Mouse (Mus musculus) brain, adult 2 months (tissue): ENCODE results near the gene Gdap2.

Experiments
- DNase-seq: peaks from one replicate; pipeline ENCODE4 v3.0.0; 2011; ENCODE audit warnings: low read depth, low spot score

Gdap2 gene

DNA sequence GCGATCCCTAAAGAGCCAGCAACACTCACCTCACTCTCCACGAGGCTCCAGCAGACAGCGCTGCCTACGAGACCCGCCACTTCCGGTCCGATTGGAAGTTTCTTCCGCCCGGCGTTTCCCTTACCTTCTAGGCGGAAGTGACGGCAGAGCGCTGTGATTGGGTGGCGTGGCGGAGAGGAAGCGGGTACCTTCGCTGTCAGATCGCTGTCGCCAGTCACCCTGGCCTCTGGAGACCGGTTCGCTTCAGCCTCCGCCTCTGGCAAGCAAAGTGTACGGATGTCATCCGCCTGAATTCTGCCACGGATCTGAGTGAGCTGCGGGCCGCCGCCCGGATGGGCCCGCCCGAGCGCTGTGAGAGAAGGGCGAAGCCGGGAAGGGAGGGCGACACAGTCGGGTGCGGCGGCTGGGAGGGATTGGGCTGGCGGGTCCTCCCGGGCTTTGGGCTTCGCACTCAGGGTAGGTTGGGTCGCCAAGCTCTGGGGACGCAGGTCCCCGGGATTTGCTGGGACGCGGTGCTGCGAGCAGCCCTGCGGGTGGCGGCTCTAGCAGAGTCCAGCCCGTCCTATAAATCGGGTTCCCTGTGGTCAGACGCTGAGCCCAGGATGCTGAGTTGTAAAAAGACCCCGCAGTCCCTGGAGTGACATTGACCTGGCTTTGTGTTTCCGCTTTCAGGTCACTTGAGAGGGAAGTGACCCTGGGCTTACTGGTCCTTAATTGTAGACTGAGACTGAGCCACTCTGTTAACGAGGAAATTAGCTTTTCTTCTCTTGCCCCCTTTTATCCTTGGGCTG is at the start of gene Gdap2, which contains the start of gene Wdr3:
Gdap2 (plus strand) TSS at position 67 of the 791 bp plus-strand sequence.
Wdr3 (minus strand) TSS at position 93 of the 791 bp plus-strand sequence.
- peak; percentile 98 for DNase-seq

DNA sequence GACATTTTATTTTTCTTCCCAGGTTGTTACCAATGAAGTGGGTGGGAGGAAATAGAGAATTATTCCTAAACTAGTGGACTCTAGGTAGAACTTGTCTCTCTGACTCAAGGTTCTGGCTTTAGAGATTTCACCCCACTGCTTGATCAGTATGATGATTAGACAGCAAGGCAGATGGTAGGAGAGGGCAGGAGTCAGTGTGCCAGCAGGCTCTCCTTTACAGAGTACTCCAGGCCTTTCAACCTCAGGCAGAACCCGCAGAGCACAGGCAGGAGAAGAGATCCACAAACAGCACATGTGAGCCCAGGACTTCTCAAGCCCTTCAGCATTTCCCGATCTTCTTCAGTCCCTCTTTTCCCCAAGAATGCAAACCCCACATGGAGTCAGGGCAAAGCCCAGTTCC is 43.5 kb upstream of the Gdap2 start:
- DNase-seq, result peak; percentile 85

DNA sequence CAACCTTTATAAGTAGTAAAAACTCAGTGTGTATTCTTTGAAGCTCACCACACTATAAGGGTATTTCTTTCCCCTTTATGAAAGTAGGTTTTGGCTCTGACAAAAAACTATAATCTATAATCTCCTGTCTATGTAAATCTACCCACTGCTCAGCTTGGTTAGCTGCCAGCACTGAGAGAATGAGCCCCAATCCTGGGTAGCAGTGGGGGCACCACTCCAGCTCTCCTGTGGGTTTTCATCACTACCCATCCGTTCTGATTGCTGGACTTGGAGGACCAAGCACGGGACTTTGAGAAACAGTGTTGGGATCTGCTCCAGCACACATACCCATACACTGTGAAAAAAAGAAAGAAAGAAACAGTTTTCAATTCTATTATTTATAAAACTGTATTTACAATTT is 40.2 kb upstream of the Gdap2 start:
- DNase-seq, result peak; percentile 51

- peak; percentile 17 for DNase-seq
Observed at GRCm38 (mm10) chr3:100122445-100122844, 39.7 kb upstream of the Gdap2 start.

DNA sequence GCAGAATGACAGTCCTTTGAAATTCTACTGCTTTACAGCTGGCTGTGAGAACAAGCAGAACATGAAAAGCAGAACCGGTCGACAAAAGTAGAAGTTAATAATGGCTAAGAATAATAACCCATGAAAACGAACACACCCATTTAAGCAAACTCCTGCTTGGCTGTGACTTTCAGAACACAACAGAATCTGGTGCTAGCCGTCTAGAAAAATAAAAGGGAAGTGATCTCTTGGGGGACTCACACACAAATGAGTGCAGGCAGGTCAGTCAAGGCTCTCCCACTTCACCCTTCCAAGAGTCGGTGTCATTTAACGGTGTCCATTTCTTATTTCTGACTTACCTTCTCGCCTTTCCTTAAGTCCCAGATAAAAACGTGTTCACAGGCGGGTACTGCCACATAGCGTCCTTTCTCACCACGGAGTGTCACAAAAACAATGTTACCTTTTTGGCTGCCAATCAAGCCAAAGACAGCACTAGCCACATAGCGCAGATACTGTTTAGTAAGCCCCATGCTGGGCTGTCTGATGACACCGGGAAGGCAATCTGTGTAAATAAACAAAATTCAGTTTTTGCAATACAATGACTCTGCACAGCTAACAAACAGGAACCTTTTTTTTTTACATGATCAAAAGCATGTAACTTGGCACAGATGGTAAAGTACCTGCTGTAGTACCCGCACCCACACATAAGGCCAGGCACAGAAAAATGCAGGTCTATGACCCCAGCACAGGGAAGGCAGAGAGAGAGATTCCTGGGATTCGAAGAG is 1.3 kb upstream of the Gdap2 start:
- no peak for DNase-seq

- no peak for DNase-seq
Observed at GRCm38 (mm10) chr3:100161665-100162314, 391 bp upstream of the Gdap2 start.

DNA sequence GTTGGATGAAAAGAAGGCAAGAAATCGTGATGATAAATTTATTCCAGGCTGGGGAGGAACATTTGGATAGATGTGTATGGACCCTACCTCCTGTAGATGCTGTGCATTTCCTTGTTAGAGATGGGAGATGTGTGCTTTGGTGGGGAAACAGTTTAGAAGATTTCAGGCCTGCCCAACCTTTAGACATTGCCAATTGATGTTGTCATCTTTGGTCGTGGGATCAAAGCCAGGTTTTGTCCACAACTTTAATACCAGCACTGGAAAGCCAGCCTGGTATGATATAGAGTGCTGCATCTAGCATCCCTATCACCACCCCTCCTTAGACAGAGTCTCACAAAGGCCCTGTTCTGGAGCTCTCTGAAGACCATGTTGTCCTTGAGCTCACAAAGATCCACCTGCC is 1.4 kb downstream of the Gdap2 start:
- no peak for DNase-seq

GRCm38 (mm10) chr3:100164991-100165390 is 2.8 kb downstream of the Gdap2 start:
- DNase-seq, result no peak

- no peak for DNase-seq
Observed at GRCm38 (mm10) chr3:100176031-100176430, 13.8 kb downstream of the Gdap2 start.

GRCm38 (mm10) chr3:100180471-100180870 is 18.3 kb downstream of the Gdap2 start:
- no peak for DNase-seq

DNA sequence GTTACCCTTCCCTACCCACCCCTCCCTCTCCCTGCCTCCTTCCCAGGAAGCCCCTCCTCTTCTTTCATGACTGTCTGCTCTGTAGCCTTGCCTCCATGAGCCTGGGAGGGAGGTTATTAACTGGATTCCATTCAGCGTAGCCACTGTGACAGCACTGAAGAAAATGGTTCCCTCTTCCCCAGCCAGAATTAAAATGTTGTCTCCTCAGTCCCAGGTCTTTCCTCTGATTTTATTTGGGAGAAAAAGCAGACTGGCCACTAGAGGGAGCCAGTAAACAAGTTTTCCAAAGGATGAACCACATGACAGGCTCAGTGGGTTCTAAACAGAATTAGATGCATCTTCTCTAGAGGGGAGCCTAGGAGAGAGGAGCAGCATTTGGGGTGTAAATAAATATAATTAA is 27.3 kb downstream of the Gdap2 start:
- peak; percentile 86 for DNase-seq

DNA sequence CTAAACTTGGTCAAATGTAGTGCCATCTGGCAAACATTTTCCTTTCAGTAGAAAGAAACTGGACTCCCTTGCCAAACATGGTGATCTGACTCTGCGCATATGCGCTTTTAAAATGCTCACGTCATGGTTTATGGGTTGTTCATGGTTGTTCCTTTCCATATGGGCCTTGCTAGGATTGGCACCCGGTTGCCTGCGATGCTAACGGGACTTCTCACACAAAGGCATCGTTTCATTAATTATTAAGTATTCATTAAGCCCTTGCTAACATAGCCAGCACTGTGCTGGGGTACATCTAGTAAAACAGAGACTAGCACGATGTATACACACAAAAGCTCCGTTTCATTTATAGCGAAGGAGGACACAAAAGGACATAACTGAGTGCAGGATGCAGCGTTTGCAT is 27.7 kb downstream of the Gdap2 start:
- DNase-seq, result no peak

- DNase-seq, result no peak
Observed at GRCm38 (mm10) chr3:100194210-100194609, 32.0 kb downstream of the Gdap2 start.

GRCm38 (mm10) chr3:100201554-100201953 is 39.4 kb downstream of the Gdap2 start:
- DNase-seq, result peak; percentile 72

GRCm38 (mm10) chr3:100206973-100207372 is 44.8 kb downstream of the Gdap2 start:
- no peak for DNase-seq

DNA sequence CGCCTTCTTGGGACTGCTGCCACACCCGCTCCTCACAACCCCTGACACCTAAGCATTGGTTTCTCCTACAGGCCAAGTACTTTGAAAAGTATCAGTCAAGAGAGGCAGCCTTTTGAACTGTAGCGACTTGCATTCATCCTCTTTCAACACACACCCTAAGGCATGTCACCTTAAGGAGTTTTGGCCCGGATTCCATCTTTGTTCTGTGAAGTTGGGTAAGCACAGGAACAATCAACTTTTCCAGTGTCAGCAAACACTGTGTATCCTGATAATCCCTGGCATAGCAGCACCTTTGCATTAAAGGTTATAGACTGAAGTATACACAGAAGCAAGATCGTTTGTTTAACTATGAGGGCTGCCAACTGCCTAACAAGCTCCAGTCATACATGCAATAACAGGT is 53.3 kb downstream of the Gdap2 start:
- DNase-seq, result no peak

- DNase-seq, result no peak
Observed at GRCm38 (mm10) chr3:100225326-100225959, 63.3 kb downstream of the Gdap2 start.

- DNase-seq, result no peak
Observed at GRCm38 (mm10) chr3:100227509-100227908, 65.3 kb downstream of the Gdap2 start.

- DNase-seq, result no peak
Observed at GRCm38 (mm10) chr3:100228981-100229380, 66.8 kb downstream of the Gdap2 start.

GRCm38 (mm10) chr3:100236725-100237436 is 74.7 kb downstream of the Gdap2 start:
- DNase-seq, result no peak

DNA sequence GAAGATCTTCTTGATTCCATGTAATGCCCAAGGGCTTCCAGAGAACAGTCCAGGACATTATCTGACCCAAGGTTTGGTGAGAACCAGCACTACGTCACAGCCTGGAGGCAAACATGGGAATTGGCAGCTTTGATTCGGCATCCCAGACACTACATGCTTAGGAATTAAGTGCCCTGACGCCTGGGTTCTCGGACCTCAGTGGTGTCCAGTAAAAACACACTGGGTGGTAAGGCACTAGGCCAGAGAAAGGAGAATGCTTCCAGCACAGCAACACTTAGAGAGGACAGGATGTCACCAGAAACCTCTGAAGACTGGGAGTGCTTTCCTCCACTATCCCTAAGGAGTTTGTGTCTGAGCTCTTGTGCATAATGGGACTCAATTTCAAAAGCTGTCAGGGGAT is 80.0 kb downstream of the Gdap2 start:
- no peak for DNase-seq
